Mouse (Mus musculus) cortical plate, adult 2 months (tissue): ENCODE measurements around the gene Numa1.

Source experiments
- CTCF ChIP-seq: fragments of 200-500 bp; IDR thresholded peaks from 2 replicates; pipeline ENCODE4 v1.5.1; 2011; ENCODE audit warnings: mild to moderate bottlenecking, control low read depth, low read length; ENCODE audit not compliant: insufficient read depth; ENCODE audit errors: extremely low read depth
- POLR2A ChIP-seq: fragments of 200-500 bp; IDR thresholded peaks from 2 replicates; pipeline ENCODE4 v1.6.1; 2011; ENCODE audit warnings: mild to moderate bottlenecking, low read length, control low read depth; ENCODE audit not compliant: insufficient read depth; ENCODE audit errors: extremely low read depth

- TF ChIP-seq CTCF (no peak), POLR2A (no peak)
These were observed 1.4 kb upstream of the Numa1 start for GRCm38 (mm10) chr7:101932551-101932950.
